Mouse (Mus musculus) brain, embryonic 14.5 days (tissue): ENCODE data around the gene Rhpn2. TPM values are rescaled to one million over a fixed set of nuclear protein-coding genes. Genes with fewer than 3 reads are reported as not detected.

Source experiments
- DNase-seq: peaks from one replicate; pipeline ENCODE4 v3.0.0-alpha.2; 2011; ENCODE audit warnings: low read depth
- CTCF ChIP-seq: fragments of 200-500 bp; IDR thresholded peaks from 2 replicates; pipeline ENCODE4 v1.5.1; 2012; ENCODE audit warnings: inconsistent platforms, mild to moderate bottlenecking, moderate library complexity, borderline replicate concordance; ENCODE audit not compliant: insufficient read depth, insufficient read length; ENCODE audit errors: extremely low read depth
- POLR2A ChIP-seq: fragments of 200-500 bp; IDR thresholded peaks from 2 replicates; pipeline ENCODE4 v1.6.1; 2012; ENCODE audit warnings: mild to moderate bottlenecking, inconsistent platforms, borderline replicate concordance; ENCODE audit not compliant: poor library complexity, insufficient read depth, insufficient read length, severe bottlenecking; ENCODE audit errors: extremely low read depth
- polyA plus RNA-seq: library from polyadenylated mRNA; depleted of rRNA; stranded (reverse); fragments of >200 nt; gene quantifications from 2 replicates; pipeline ENCODE4 v1.2.3, GENCODE M21; 2012; rRNA removed

Rhpn2 gene
- polyA plus RNA-seq, 1 experiment: 2.5 TPM

- DNase-seq: no peak
- TF ChIP-seq POLR2A (no peak), CTCF (no peak)
Measured at GRCm38 (mm10) chr7:35415801-35416653, 82.1 kb downstream of the Rhpn2 start.

GRCm38 (mm10) chr7:35416654-35416948, 82.6 kb downstream of the Rhpn2 start:
- no peak for TF ChIP-seq POLR2A
- no peak for TF ChIP-seq CTCF

GRCm38 (mm10) chr7:35423071-35423470, 89.1 kb downstream of the Rhpn2 start:
- DNase-seq: no peak
- TF ChIP-seq POLR2A: no peak
- no peak for TF ChIP-seq CTCF

More at GRCm38 (mm10) chr7:35416654-35416948, 82.6 kb downstream of the Rhpn2 start:
- DNase-seq: no peak

- TF ChIP-seq CTCF (no peak), POLR2A (no peak)
- DNase-seq: no peak
Measured at GRCm38 (mm10) chr7:35428146-35428545, 94.2 kb downstream of the Rhpn2 start.

GRCm38 (mm10) chr7:35435266-35435665, 101.3 kb downstream of the Rhpn2 start:
- TF ChIP-seq CTCF (no peak), POLR2A (no peak)
- no peak for DNase-seq

Other genes starting within 250 kb of the Rhpn2 start
- gene Cebpa, start 214.9 kb upstream of the Rhpn2 start, polyA plus RNA-seq: 2.9 and 3.1 TPM in 2 replicates
- 8.5 and 10.1 TPM in 2 replicates for gene Slc7a10, start 147.8 kb upstream of the Rhpn2 start, polyA plus RNA-seq
- 94.2 and 106 TPM in 2 replicates for gene Lrp3, start 118.7 kb upstream of the Rhpn2 start, polyA plus RNA-seq
- 14.6 and 14.8 TPM in 2 replicates for gene Gpatch1, start 15.7 kb upstream of the Rhpn2 start, polyA plus RNA-seq
- 8.0 and 8.2 TPM in 2 replicates for gene Faap24, start 62.7 kb downstream of the Rhpn2 start, polyA plus RNA-seq
- 24.4 and 29.0 TPM in 2 replicates for gene Cep89, start 62.9 kb downstream of the Rhpn2 start, polyA plus RNA-seq
- 0.05 and 0.06 TPM in 2 replicates for gene Slc7a9, start 114.6 kb downstream of the Rhpn2 start, polyA plus RNA-seq
- 0.18 and 0.22 TPM in 2 replicates for gene Tdrd12, start 203.6 kb downstream of the Rhpn2 start, polyA plus RNA-seq
- gene Nudt19, start 222.1 kb downstream of the Rhpn2 start, polyA plus RNA-seq: 40.5 and 46.1 TPM in 2 replicates